Mouse (Mus musculus) CD4-positive, CD25-positive, alpha-beta regulatory T cell (primary cell): Measurements from ENCODE around the gene Nedd4. TPM values are rescaled to one million over a fixed set of nuclear protein-coding genes. Genes with fewer than 3 reads are reported as not detected.

Source experiments
- polyA plus RNA-seq: library from polyadenylated mRNA; unstranded; fragments of 100-300 nt; shearing (Covaris generic); gene quantifications from one replicate; pipeline ENCODE4 v1.2.1, GENCODE M21; 2017

Nedd4 gene
- polyA plus RNA-seq = 3.0 TPM

DNA sequence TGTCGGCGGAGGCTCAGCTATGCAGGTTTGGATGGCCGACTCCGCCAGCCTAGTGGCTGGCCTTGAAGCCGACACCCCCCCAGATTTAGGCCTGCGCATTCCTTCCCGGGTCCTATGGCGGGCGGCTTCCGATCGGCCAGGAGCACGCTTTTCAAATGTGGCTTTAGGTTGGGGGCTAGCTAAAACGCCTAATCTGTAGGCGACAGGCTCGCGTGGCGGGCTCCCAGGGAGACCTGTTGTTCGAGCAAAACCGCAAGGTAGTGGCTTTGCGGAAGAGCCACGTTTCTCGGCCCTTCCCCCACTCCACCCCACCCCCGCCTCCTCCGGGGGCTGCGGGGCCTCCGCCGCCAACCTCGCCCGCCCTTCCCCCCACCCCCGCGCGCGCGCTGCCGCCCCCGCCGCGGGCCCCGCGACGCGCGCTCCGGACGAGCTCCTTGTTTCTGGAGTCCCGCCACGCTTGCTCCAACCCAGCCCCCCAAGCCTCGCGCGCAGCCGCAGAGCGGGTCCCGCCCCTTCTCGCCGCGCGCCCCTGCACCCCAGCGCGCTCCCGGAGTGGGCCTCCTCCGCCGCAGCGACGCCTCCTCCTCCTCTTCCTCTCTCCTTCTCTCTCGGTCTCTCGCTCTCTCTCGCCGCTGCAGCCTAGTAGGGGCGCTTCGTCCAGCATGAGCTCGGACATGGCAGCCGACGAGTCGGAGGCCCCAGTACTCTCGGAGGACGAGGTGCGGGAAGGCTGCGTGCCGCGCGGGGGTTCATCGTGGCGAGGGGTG, at the start of gene Nedd4:
TSS of gene Nedd4 (plus strand) at position 452 of the 767 bp plus-strand sequence.

Other genes with a start within 250 kb of the Nedd4 start
- gene Mns1, start 224.3 kb upstream of the Nedd4 start, polyA plus RNA-seq = 9.8 TPM
- gene Tex9, start 170.1 kb upstream of the Nedd4 start, polyA plus RNA-seq = 10.0 TPM
- gene Rfx7, start 130.1 kb upstream of the Nedd4 start, polyA plus RNA-seq = 39.1 TPM
- 0.12 TPM for gene Prtg, start 144.5 kb downstream of the Nedd4 start, polyA plus RNA-seq